Mouse (Mus musculus) stomach, embryonic 14.5 days (tissue): ENCODE measurements at regions not wholly inside any gene's neighbourhood (a gene's known extent, or its start where the extent isn't known, plus 50 kb on each side); places are given as distances from the start of the nearest gene placed in this dataset.

Experiments
- ATAC-seq: fragments of 200-750 bp; cut with Nextera tagmentation; 2 replicates; pipeline ENCODE4 v1.8.0; 2017; ENCODE audit warnings: low read depth, moderate TSS enrichment; ENCODE audit not compliant: insufficient number of reproducible peaks, insufficient read depth, low FRiP score
- H3K27ac ChIP-seq: fragments of 300-500 bp; sonication (generic); 2 replicates; pipeline ENCODE4 v1.5.1; 2014; ENCODE audit warnings: mild to moderate bottlenecking, low read length, moderate library complexity, mixed read lengths
- H3K27me3 ChIP-seq: fragments of 300-500 bp; sonication (generic); 2 replicates; pipeline ENCODE4 v1.6.1; 2014; ENCODE audit warnings: low read length, control low read depth, mixed read lengths; ENCODE audit not compliant: control insufficient read depth, insufficient read depth
- H3K36me3 ChIP-seq: fragments of 300-500 bp; sonication (generic); 2 replicates; pipeline ENCODE4 v1.6.1; 2014; ENCODE audit warnings: mild to moderate bottlenecking, control low read depth, low read length, moderate library complexity, mixed read lengths; ENCODE audit not compliant: control insufficient read depth, insufficient read depth
- H3K4me1 ChIP-seq: fragments of 300-500 bp; sonication (generic); 2 replicates; pipeline ENCODE4 v1.6.1; 2014; ENCODE audit warnings: low read length, control low read depth, mixed read lengths; ENCODE audit not compliant: control insufficient read depth, insufficient read depth
- H3K4me2 ChIP-seq: fragments of 300-500 bp; sonication (generic); replicated peaks from 2 replicates; pipeline ENCODE4 v1.6.1; 2014; ENCODE audit warnings: low read depth, low read length, control low read depth
- H3K4me3 ChIP-seq: fragments of 300-500 bp; sonication (generic); 2 replicates; pipeline ENCODE4 v1.5.1; 2014; ENCODE audit warnings: low read depth, low read length, control low read depth
- H3K9ac ChIP-seq: fragments of 300-500 bp; sonication (generic); replicated peaks from 2 replicates; pipeline ENCODE4 v1.6.1; 2014; ENCODE audit warnings: low read depth, mild to moderate bottlenecking, control low read depth, low read length, moderate library complexity, mixed read lengths
- H3K9me3 ChIP-seq: fragments of 300-500 bp; sonication (generic); 2 replicates; pipeline ENCODE4 v1.6.1; 2016; ENCODE audit warnings: low read depth, low read length, control low read depth; ENCODE audit not compliant: control insufficient read depth
- WGBS: fragments of 180-500 bp; shearing (Covaris S2); extraction: QIAGEN DNeasy Blood & Tissue Kit; methylation state at CpG from one replicate; pipeline ENCODE4 v1.1.7; 2014; 5-methylcytosine and 5-hydroxymethylcytosine counted together

- H3K27ac ChIP-seq = no peak overlapping the region
- H3K36me3 ChIP-seq = no peaks in the 10 kb centered on the region
- no peak overlapping the region for H3K4me2 ChIP-seq
- H3K4me3 ChIP-seq = no peak overlapping the region
- no peaks in the 10 kb centered on the region for H3K27me3 ChIP-seq
- WGBS = 40% methylated on average over 4 of the region's 4 CpGs
- no peaks in the 10 kb centered on the region for H3K9me3 ChIP-seq
- no peak overlapping the region for H3K9ac ChIP-seq
- no peaks in the 10 kb centered on the region for H3K4me1 ChIP-seq
- ATAC-seq = no peak
These were observed 129.8 kb downstream of the Usp46 start for GRCm38 (mm10) chr5:73938450-73938849.

- no peak for ATAC-seq
These were observed 125.3 kb downstream of the Usp46 start for GRCm38 (mm10) chr5:73942950-73943349.

GRCm38 (mm10) chr5:73945671-73946070 is 122.6 kb downstream of the Usp46 start:
- WGBS = 92% methylated on average over 3 of the region's 3 CpGs
- H3K4me1 ChIP-seq = no peaks in the 10 kb centered on the region

More at GRCm38 (mm10) chr5:73942950-73943349, 125.3 kb downstream of the Usp46 start:
- Histone ChIP-seq H3K27ac (no peak overlapping the region), H3K4me3 (no peak overlapping the region), H3K9ac (no peak overlapping the region), H3K36me3 (no peaks in the 10 kb centered on the region), H3K4me1 (no peaks in the 10 kb centered on the region), H3K27me3 (no peaks in the 10 kb centered on the region), H3K9me3 (no peaks in the 10 kb centered on the region), H3K4me2 (no peak overlapping the region)
- WGBS = 69% methylated on average over 3 of the region's 3 CpGs

GRCm38 (mm10) chr5:73946164-73946563 is 122.1 kb downstream of the Usp46 start:
- WGBS = 88% methylated on average over 6 of the region's 6 CpGs
- Histone ChIP-seq H3K4me1 (no peaks in the 10 kb centered on the region), H3K9me3 (no peaks in the 10 kb centered on the region), H3K27ac (no peak overlapping the region), H3K4me3 (no peak overlapping the region), H3K27me3 (no peaks in the 10 kb centered on the region), H3K36me3 (no peaks in the 10 kb centered on the region), H3K4me2 (no peak overlapping the region), H3K9ac (no peak overlapping the region)
- ATAC-seq = no peak

More at GRCm38 (mm10) chr5:73945671-73946070, 122.6 kb downstream of the Usp46 start:
- H3K4me2 ChIP-seq = no peak overlapping the region
- H3K4me3 ChIP-seq = no peak overlapping the region
- H3K36me3 ChIP-seq = no peaks in the 10 kb centered on the region
- H3K27ac ChIP-seq = no peak overlapping the region
- H3K9ac ChIP-seq = no peak overlapping the region
- no peak for ATAC-seq
- H3K9me3 ChIP-seq = no peaks in the 10 kb centered on the region
- H3K27me3 ChIP-seq = no peaks in the 10 kb centered on the region

- Histone ChIP-seq H3K9me3 (no peaks in the 10 kb centered on the region), H3K4me3 (no peak overlapping the region), H3K9ac (no peak overlapping the region), H3K36me3 (no peaks in the 10 kb centered on the region), H3K27me3 (no peaks in the 10 kb centered on the region), H3K4me2 (no peak overlapping the region), H3K27ac (no peak overlapping the region), H3K4me1 (no peaks in the 10 kb centered on the region)
- no peak for ATAC-seq
- 86% methylated on average over 9 of the region's 9 CpGs for WGBS
These were observed 120.0 kb downstream of the Usp46 start for GRCm38 (mm10) chr5:73948031-73948899.
